9 mouse cellular contexts compared by ENCODE assay signal in the genomic region with DNA sequence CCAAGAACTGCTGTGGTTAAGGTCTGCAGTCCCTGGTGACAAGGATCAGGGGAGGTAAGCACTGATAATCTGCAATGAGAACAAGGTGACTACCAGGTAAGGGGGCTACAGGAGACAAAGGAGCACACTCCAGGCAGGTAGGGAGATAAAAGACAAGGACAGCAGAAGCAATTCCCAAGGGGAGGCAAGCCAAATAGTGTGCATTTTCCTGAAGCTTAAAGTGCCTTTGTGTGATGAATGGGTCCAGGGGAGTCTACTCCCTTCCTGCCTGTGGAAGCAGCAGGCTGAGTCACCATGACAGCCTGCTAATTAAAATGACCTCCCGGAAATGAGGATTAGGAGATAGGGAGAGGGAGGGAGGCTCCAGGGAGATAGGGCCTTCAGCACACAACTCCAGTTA. TPM values are rescaled to one million over a fixed set of nuclear protein-coding genes. Genes with fewer than 3 reads are reported as not detected.
DNase-seq lines count a peak whose midpoint lies in the region; ATAC-seq lines count a peak whose summit lies in the region.
"Had no signal": no experiment of that assay in that cellular context is flagged by ENCODE, and none has a peak within 500 bp of the region (broad histone marks: within the 10 kb centered on the region; RNA-seq: fewer than 3 reads in every experiment).

No protein-coding gene starts in this region.

- 8% methylated on average over 1 of the region's 1 CpGs for WGBS in embryonic facial prominence, embryonic 12.5 days
- 23% methylated on average over 1 of the region's 1 CpGs for WGBS in hindbrain, embryonic 12.5 days
- 29% methylated on average over 1 of the region's 1 CpGs for WGBS in liver, embryonic 16.5 days (ENCODE audit: insufficient replicate concordance)
- WGBS in stomach, embryonic 15.5 days, result 13% methylated on average over 1 of the region's 1 CpGs

- no peak overlapping the region for H3K4me3 ChIP-seq in embryonic facial prominence, embryonic 12.5 days
- H3K4me3 ChIP-seq in hindbrain, embryonic 12.5 days, result no peak overlapping the region
- no peak overlapping the region for H3K4me3 ChIP-seq in liver, embryonic 16.5 days (ENCODE audit: low read depth, low read length)
- no peak overlapping the region for H3K4me3 ChIP-seq in stomach, embryonic 15.5 days (replicated peaks)
- H3K4me3 ChIP-seq: liver, embryonic 15.5 days had no signal

- peak; percentile 53 for DNase-seq in MN1 (ENCODE audit: low spot score)
- no peak for DNase-seq in spleen, adult 12 weeks (ENCODE audit: low spot score)
- DNase-seq in urinary bladder, postnatal 10 days (ENCODE audit: low spot score), result no peak

- no peak overlapping the region for H3K4me2 ChIP-seq in embryonic facial prominence, embryonic 12.5 days (replicated peaks)
- no peak overlapping the region for H3K4me2 ChIP-seq in hindbrain, embryonic 12.5 days (replicated peaks)
- H3K4me2 ChIP-seq in liver, embryonic 16.5 days (ENCODE audit: low read depth, low read length), result no peak overlapping the region
- no peak overlapping the region for H3K4me2 ChIP-seq in stomach, embryonic 15.5 days
- H3K4me2 ChIP-seq: liver, embryonic 15.5 days had no signal

- H3K4me1 ChIP-seq in embryonic facial prominence, embryonic 12.5 days, result no peaks in the 10 kb centered on the region
- H3K4me1 ChIP-seq in hindbrain, embryonic 12.5 days, result peaks cover 14% of the 10 kb centered on the region
- no peaks in the 10 kb centered on the region for H3K4me1 ChIP-seq in liver, embryonic 16.5 days (ENCODE audit: control insufficient read depth, low read depth, low read length)
- H3K4me1 ChIP-seq in stomach, embryonic 15.5 days, result peaks cover 4% of the 10 kb centered on the region
- H3K4me1 ChIP-seq: liver, embryonic 15.5 days had no signal

- no peak overlapping the region for H3K9ac ChIP-seq in embryonic facial prominence, embryonic 12.5 days
- no peak overlapping the region for H3K9ac ChIP-seq in hindbrain, embryonic 12.5 days
- H3K9ac ChIP-seq in liver, embryonic 16.5 days (ENCODE audit: low read depth, low read length), result no peak overlapping the region
- H3K9ac ChIP-seq in stomach, embryonic 15.5 days, result no peak overlapping the region
- H3K9ac ChIP-seq: liver, embryonic 15.5 days had no signal

- no peaks in the 10 kb centered on the region for H3K36me3 ChIP-seq in embryonic facial prominence, embryonic 12.5 days
- H3K36me3 ChIP-seq in hindbrain, embryonic 12.5 days, result no peaks in the 10 kb centered on the region
- H3K36me3 ChIP-seq in liver, embryonic 16.5 days (ENCODE audit: control insufficient read depth, insufficient read depth), result no peaks in the 10 kb centered on the region
- no peaks in the 10 kb centered on the region for H3K36me3 ChIP-seq in stomach, embryonic 15.5 days
- H3K36me3 ChIP-seq: liver, embryonic 15.5 days had no signal

- no peak overlapping the region for H3K27ac ChIP-seq in embryonic facial prominence, embryonic 12.5 days
- 0 out of 2 replicates have a peak overlapping the region, but pooled peaks have one; percentile 23 for H3K27ac ChIP-seq in hindbrain, embryonic 12.5 days
- no peak overlapping the region for H3K27ac ChIP-seq in liver, embryonic 16.5 days (ENCODE audit: low read length)
- H3K27ac ChIP-seq in stomach, embryonic 15.5 days, result peak overlapping the region; percentile 86
- H3K27ac ChIP-seq: liver, embryonic 15.5 days had no signal

- 0 out of 2 replicates have a peak, but pooled peaks have one; percentile 41 for ATAC-seq in embryonic facial prominence, embryonic 12.5 days (ENCODE audit: insufficient number of reproducible peaks, insufficient read depth, low FRiP score, low TSS enrichment)
- ATAC-seq in hindbrain, embryonic 12.5 days (ENCODE audit: low FRiP score), result peak; percentile 74
- peak; percentile 39; the same call in 1 of the 2 replicates for ATAC-seq in liver, embryonic 16.5 days (ENCODE audit: low read depth)
- ATAC-seq in stomach, embryonic 15.5 days (ENCODE audit: insufficient read depth, low FRiP score, low read depth), result no peak; the same call in 1 of the 2 replicates
- no peak for ATAC-seq in CD4-positive, CD25-positive, alpha-beta regulatory T cell, adult 4 months

- no peaks in the 10 kb centered on the region for H3K27me3 ChIP-seq in embryonic facial prominence, embryonic 12.5 days
- no peaks in the 10 kb centered on the region for H3K27me3 ChIP-seq in hindbrain, embryonic 12.5 days
- H3K27me3 ChIP-seq in liver, embryonic 16.5 days (ENCODE audit: control insufficient read depth, insufficient read depth, low read depth, low read length), result no peaks in the 10 kb centered on the region
- no peaks in the 10 kb centered on the region for H3K27me3 ChIP-seq in stomach, embryonic 15.5 days (replicated peaks)
- H3K27me3 ChIP-seq: liver, embryonic 15.5 days had no signal

- no peaks in the 10 kb centered on the region for H3K9me3 ChIP-seq in embryonic facial prominence, embryonic 12.5 days
- H3K9me3 ChIP-seq in hindbrain, embryonic 12.5 days (replicated peaks), result no peaks in the 10 kb centered on the region
- no peaks in the 10 kb centered on the region for H3K9me3 ChIP-seq in liver, embryonic 16.5 days (replicated peaks; ENCODE audit: control insufficient read depth, low read length)
- H3K9me3 ChIP-seq in stomach, embryonic 15.5 days, result no peaks in the 10 kb centered on the region
- H3K9me3 ChIP-seq: liver, embryonic 15.5 days had no signal

RNA-seq across cellular contexts. Expression of a gene that starts 56.1 kb away (rescaled TPM):
- 28.3 and 29.6 TPM in 2 replicates for polyA plus RNA-seq in embryonic facial prominence, embryonic 12.5 days (2016; fragmentation: Nextera tagmentation; extraction: Ambion mirVana)
- 27.2 and 27.8 TPM in 2 replicates for polyA plus RNA-seq in hindbrain, embryonic 12.5 days (2016; fragmentation: Nextera tagmentation; extraction: Ambion mirVana)
- polyA plus RNA-seq in liver, embryonic 16.5 days (2015; fragmentation: Nextera tagmentation; extraction: Ambion mirVana), result 2.9 and 3.0 TPM in 2 replicates
- polyA plus RNA-seq in stomach, embryonic 15.5 days (2015; fragmentation: Nextera tagmentation; extraction: Ambion mirVana), result 23.2 and 23.6 TPM in 2 replicates
- 10 to 100 TPM; 21.0 to 25.4 TPM for polyA plus RNA-seq in CD4-positive, CD25-positive, alpha-beta regulatory T cell, adult 4 months (2017; shearing (Covaris generic))

Comparison
In these comparisons a context has a peak if more than half of its experiments do, and no peak if none do; other contexts are left out.
1. ATAC-seq: peak in embryonic facial prominence, embryonic 12.5 days (single experiment), hindbrain, embryonic 12.5 days (single experiment) and liver, embryonic 16.5 days (single experiment); none in stomach, embryonic 15.5 days (single experiment) and CD4-positive, CD25-positive, alpha-beta regulatory T cell, adult 4 months (single experiment).
2. H3K27ac ChIP-seq: peak in hindbrain, embryonic 12.5 days (single experiment) and stomach, embryonic 15.5 days (single experiment); none in embryonic facial prominence, embryonic 12.5 days (single experiment) and liver, embryonic 16.5 days (single experiment).